Mouse (Mus musculus) CD4-positive, CD25-positive, alpha-beta regulatory T cell, adult 2 months (primary cell): Measurements from ENCODE around the gene Nek8.
"Not testable (repeated sequence)": the region's sequence is repeated elsewhere in the genome, so short reads cannot be mapped to it uniquely, and the experiment has no call there.

Source experiments
- DNase-seq: peaks from one replicate; pipeline ENCODE4 v3.0.0-alpha.2; 2012; ENCODE audit warnings: low read depth, low spot score

The Nek8 gene

GRCm38 (mm10) chr11:78176402-78176862, at the start of gene Nek8, which contains the start of gene Tlcd1:
Nek8 (minus strand) TSS chr11:78176675.
Tlcd1 (plus strand) TSS chr11:78176711.
- peak; percentile 95 for DNase-seq

- DNase-seq = no peak
These were observed 47.1 kb upstream of the Nek8 start for GRCm38 (mm10) chr11:78223586-78223985.

GRCm38 (mm10) chr11:78215709-78216317, 39.3 kb upstream of the Nek8 start:
- peak; percentile 44 for DNase-seq

DNA sequence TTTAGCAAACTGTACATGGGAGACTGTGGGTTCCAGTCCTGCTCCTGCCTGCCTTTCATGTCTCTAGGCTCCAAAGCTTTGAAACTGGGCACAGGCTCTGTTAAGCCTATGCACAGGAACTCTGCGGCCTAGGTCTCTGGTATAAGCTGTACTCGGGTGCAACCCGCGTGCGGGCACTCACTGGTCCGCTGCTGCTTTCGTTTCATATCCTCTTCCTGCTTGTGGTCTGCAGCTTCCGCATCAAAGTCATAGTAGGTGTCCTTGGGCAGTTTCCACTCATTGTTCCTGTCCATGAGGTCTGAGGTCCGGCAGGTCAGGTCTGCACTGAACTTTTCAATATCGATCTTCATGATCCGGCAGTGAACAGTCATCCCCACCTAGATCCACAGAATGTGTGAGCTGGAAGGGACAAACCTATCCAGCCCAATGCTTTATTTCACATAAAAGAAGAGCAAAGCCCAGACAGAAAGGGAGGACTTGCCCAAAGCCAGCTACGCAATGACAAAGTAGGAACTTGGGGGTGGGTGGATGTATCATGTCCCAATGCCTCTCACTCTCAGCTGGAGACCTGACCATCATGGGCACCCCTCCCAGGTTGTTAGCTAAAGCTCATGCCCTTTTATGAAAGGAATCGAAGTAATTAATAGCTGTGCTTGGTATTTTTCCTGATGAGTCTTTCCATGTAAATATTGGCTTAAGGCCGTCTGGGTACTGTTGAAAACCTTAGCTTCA, 36.8 kb upstream of the Nek8 start:
- DNase-seq = no peak

GRCm38 (mm10) chr11:78211513-78211912, 35.0 kb upstream of the Nek8 start:
- DNase-seq = no peak

DNA sequence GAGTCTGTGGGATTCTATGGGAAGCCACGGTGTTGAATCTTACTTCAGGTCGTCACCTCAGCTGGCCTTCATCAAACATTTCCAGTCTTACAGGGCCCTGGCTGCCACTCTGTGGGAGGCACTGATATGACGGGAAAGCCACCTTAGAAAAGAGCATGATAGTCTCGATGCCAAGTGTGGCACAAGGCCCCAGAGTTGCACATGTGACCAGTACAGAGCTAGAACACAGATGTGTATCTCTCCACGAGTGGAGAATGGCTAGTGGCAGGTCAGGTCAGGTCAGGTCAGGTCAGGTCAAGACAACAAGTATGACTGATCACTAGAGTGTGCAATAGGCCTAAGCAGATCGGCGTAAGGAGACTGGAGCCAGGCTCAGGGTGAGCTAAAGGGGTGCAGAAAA, 34.1 kb upstream of the Nek8 start:
- DNase-seq = no peak

GRCm38 (mm10) chr11:78209886-78210285, 33.4 kb upstream of the Nek8 start:
- no peak for DNase-seq

DNA sequence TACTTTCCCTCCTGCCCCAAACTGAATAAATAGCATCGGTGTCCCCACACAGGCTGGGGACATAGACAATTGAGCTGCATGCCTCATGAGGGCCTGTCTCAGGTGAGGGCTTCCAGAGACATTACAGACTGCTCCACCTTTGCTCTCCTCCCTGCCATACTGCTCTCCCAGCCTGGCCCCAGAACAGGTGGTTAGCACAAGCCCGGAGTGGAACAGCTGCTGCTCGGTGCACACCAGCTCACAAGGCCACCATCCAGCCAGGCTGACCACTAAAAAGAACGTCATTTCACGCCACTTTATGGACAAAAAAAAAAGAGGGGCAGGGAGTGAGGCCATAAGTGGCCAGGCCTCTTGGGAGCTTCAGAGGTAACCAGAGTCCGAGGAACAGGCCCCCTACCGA, 30.7 kb upstream of the Nek8 start:
- no peak for DNase-seq

DNA sequence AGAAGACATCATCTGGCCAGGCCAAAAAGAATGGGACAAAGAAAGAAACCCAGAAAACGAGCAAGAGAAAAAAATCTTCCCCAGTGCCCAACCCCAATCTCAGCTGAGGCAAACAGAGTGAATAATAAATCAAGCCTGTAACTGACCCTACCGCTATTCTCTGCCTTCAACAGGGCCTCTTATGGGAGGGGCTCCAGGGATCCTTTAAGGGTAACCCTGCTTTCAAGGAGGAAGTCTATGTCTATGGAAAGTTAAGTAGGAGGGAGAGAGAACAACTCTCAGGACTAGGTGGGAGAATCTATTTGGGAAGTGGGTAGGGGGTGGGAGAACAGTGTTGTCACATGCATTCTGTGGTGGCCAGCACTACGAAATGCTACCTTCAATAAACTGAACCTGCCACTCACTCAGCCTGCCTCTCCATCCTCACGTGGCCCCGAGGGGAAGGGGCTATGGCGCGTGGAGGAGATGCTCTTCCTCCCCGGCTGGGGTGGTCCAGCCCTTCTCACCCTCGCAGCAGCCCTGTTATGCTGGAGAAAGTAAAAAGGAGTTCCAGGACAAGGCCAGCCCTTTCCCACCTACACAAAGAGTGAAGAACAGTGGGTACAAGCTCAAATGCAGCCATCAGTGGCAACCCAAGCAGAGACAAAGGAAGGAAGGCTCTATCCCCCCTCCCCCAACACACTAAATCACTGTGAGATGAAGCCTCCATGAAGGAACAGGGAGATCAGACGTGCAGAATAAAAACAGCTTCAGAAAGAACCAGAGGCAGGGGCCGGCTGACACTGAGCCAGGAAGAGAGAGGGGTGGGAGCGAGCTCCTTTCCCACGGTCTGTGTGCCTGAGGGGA, 29.1 kb upstream of the Nek8 start:
- DNase-seq = no peak

DNA sequence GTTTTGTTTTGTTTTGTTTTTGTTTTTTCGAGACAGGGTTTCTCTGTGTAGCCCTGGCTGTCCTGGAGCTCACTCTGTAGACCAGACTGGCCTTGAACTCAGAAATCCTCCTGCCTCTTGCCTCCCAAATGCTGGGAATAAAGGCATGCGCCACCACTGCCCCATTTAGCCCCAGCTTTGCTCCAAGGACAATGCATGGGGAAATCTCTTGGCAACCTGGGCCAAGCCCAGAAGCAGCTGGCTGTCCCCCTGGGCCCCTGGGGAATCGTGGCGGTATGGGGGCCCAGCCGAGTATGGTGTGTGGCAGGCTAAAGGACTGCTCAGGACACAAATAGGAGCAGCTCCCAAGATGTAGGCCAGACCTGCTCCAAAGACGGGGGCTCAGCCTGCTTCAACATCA, 27.8 kb upstream of the Nek8 start:
- DNase-seq = no peak

DNA sequence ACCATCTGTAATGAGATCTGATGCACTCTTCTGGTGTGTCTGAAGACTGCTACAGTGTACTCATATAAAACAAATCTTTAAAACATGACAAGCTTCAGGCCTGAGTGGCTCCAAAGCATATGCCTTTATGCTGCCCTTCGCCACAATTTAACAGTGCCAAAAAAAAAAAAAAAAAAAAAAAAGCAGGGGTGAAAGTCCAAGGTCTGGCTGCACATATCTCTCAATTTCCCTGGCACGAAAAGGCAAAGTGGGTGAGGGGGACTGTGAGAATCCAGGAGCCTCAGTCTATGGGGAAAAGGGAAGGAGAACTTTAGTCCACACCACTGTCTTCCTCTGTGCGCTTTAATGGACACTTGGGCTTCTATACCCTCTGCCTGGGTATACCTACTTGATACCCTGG, 25.9 kb upstream of the Nek8 start:
- no peak for DNase-seq

- no peak for DNase-seq
These were observed 18.8 kb upstream of the Nek8 start for GRCm38 (mm10) chr11:78195101-78195863.

DNA sequence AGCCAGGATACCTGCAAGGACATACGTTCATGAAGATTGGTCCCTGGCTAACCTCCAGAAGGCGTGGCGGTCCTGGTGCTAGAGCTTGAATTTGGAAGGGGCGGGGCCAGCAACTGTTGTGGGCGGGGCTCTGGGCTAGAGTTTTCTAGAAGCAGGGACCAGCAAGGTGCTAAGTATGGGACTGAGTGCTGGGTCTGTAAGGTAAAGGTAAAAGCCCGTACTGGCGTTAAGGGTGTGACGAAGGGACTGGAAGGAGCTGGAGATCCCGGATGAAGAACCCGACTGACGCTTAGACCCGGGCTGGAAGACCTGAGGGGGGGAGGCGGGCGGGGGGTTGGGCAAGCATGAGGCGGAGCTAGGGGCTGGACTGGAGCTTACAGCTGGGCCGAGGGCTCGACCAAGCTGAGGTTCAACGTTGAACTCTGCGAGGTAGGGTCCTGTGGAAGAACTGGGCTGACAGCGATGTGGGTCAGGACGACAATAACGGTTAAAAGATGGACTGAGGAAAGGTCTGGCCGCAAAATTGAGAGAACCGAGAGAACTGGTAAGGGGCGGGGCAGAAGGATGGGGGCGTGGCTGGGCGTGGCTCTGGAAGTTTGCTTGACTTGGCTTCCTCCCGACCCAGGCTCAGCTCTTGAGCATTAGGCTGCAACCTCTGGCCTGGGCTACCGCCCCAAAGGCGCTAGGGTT, 18.1 kb upstream of the Nek8 start:
- DNase-seq = peak; percentile 73

DNA sequence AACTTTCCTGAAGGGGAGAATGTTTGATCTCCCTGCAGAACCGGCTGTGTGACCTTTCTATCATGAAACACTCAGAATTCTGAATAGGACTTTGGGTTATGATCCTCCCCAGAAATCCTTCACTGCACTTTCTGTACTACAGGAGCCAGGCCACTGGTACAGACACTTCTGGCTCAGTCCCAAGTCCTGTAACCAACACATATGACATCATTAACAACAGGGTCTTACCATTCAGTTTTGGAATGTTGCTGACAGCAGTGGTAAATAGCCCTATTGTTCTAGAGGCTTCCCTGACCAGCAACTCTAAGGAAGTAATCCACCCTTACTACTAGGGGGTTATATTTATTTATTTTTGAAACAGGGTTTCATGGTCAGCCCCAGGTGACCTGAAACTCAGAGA, 16.6 kb upstream of the Nek8 start, which contains the start of gene Proca1:
Proca1 (plus strand) TSS at position 280 of the 400 bp plus-strand sequence.
- DNase-seq = no peak

GRCm38 (mm10) chr11:78190041-78190440, 13.6 kb upstream of the Nek8 start:
- no peak for DNase-seq

- DNase-seq = peak; percentile 53
These were observed 13.0 kb upstream of the Nek8 start for GRCm38 (mm10) chr11:78189234-78190040.

GRCm38 (mm10) chr11:78188331-78189233, 12.1 kb upstream of the Nek8 start, which contains the start of gene Rab34:
Rab34 (plus strand) TSS chr11:78188430.
- peak; percentile 37 for DNase-seq

- DNase-seq = not testable (repeated sequence)
These were observed 8.2 kb upstream of the Nek8 start for GRCm38 (mm10) chr11:78184702-78185101.
